Mouse (Mus musculus) heart, embryonic 16.5 days (tissue): ENCODE data around the gene Sesn2. TPM values are rescaled to one million over a fixed set of nuclear protein-coding genes. Genes with fewer than 3 reads are reported as not detected.

Experiments used
- ATAC-seq: fragments of 200-750 bp; cut with Nextera tagmentation; replicated peaks from 2 replicates; pipeline ENCODE4 v1.8.0; 2017; ENCODE audit warnings: moderate number of reproducible peaks; ENCODE audit not compliant: insufficient read depth, low FRiP score; ENCODE audit errors: extremely low read depth
- H3K27ac ChIP-seq: fragments of 300-500 bp; sonication (generic); 2 replicates; pipeline ENCODE4 v1.5.1; 2014; ENCODE audit warnings: mild to moderate bottlenecking, low read length, control low read depth, moderate library complexity
- H3K27me3 ChIP-seq: fragments of 300-500 bp; sonication (generic); 2 replicates; pipeline ENCODE4 v1.6.1; 2014; ENCODE audit warnings: low read length, mixed read lengths; ENCODE audit not compliant: control insufficient read depth, insufficient read depth
- H3K36me3 ChIP-seq: fragments of 300-500 bp; sonication (generic); 2 replicates; pipeline ENCODE4 v1.6.1; 2014; ENCODE audit not compliant: control insufficient read depth, insufficient read depth
- H3K4me1 ChIP-seq: fragments of 300-500 bp; sonication (generic); 2 replicates; pipeline ENCODE4 v1.6.1; 2014; ENCODE audit warnings: low read length, mixed read lengths; ENCODE audit not compliant: control insufficient read depth, insufficient read depth
- H3K4me2 ChIP-seq: fragments of 300-500 bp; sonication (generic); 2 replicates; pipeline ENCODE4 v1.6.1; 2014; ENCODE audit warnings: low read depth, mild to moderate bottlenecking, control low read depth, low read length
- H3K4me3 ChIP-seq: fragments of 300-500 bp; sonication (generic); 2 replicates; pipeline ENCODE4 v1.5.1; 2014; ENCODE audit warnings: mild to moderate bottlenecking, control low read depth, low read length
- H3K9ac ChIP-seq: fragments of 300-500 bp; sonication (generic); 2 replicates; pipeline ENCODE4 v1.6.1; 2014; ENCODE audit warnings: low read length, control low read depth
- H3K9me3 ChIP-seq: fragments of 300-500 bp; sonication (generic); replicated peaks from 2 replicates; pipeline ENCODE4 v1.6.1; 2016; ENCODE audit warnings: low read length; ENCODE audit not compliant: control insufficient read depth
- WGBS: fragments of 180-500 bp; shearing (Covaris S2); extraction: QIAGEN DNeasy Blood & Tissue Kit; methylation state at CpG from one replicate; pipeline ENCODE4 v1.1.7; 2014; 5-methylcytosine and 5-hydroxymethylcytosine counted together
- polyA plus RNA-seq: library from polyadenylated mRNA; unstranded; fragments of >200 nt; fragmentation: Nextera tagmentation; extraction: Ambion mirVana; gene quantifications from 2 replicates; pipeline ENCODE4 v1.2.1, GENCODE M21; 2015

Sesn2 gene
- polyA plus RNA-seq, 1 experiment from 2014 or later: 5.9 TPM

GRCm38 (mm10) chr4:132506250-132506649 lies 4.1 kb downstream of the Sesn2 start:
- no peak overlapping the region for H3K4me2 ChIP-seq
- H3K9ac ChIP-seq: no peak overlapping the region
- H3K36me3 ChIP-seq: no peaks in the 10 kb centered on the region
- H3K9me3 ChIP-seq: no peaks in the 10 kb centered on the region
- H3K27ac ChIP-seq: no peak overlapping the region
- WGBS: 87% methylated on average over 6 of the region's 6 CpGs
- peaks cover 14% of the 10 kb centered on the region for H3K4me1 ChIP-seq
- H3K27me3 ChIP-seq: no peaks in the 10 kb centered on the region
- no peak overlapping the region for H3K4me3 ChIP-seq
- ATAC-seq: no peak

- no peaks in the 10 kb centered on the region for H3K36me3 ChIP-seq
- no peak for ATAC-seq
- H3K27me3 ChIP-seq: no peaks in the 10 kb centered on the region
- no peak overlapping the region for H3K27ac ChIP-seq
- no peak overlapping the region for H3K4me2 ChIP-seq
- H3K9ac ChIP-seq: no peak overlapping the region
- H3K4me1 ChIP-seq: peaks cover 13% of the 10 kb centered on the region
- H3K9me3 ChIP-seq: no peaks in the 10 kb centered on the region
- H3K4me3 ChIP-seq: no peak overlapping the region
- WGBS: 66% methylated on average over 10 of the region's 10 CpGs
These were observed 4.5 kb downstream of the Sesn2 start for GRCm38 (mm10) chr4:132505800-132506199.

GRCm38 (mm10) chr4:132505034-132505738 lies 5.1 kb downstream of the Sesn2 start:
- no peak for ATAC-seq
- no peaks in the 10 kb centered on the region for H3K27me3 ChIP-seq
- H3K4me3 ChIP-seq: no peak overlapping the region
- H3K9ac ChIP-seq: no peak overlapping the region
- H3K9me3 ChIP-seq: no peaks in the 10 kb centered on the region
- peaks cover 10% of the 10 kb centered on the region for H3K4me1 ChIP-seq
- H3K4me2 ChIP-seq: no peak overlapping the region
- no peaks in the 10 kb centered on the region for H3K36me3 ChIP-seq
- WGBS: 61% methylated on average over 6 of the region's 6 CpGs
- no peak overlapping the region for H3K27ac ChIP-seq

- no peaks in the 10 kb centered on the region for H3K27me3 ChIP-seq
- H3K9ac ChIP-seq: no peak overlapping the region
- H3K27ac ChIP-seq: no peak overlapping the region
- H3K9me3 ChIP-seq: no peaks in the 10 kb centered on the region
- H3K4me3 ChIP-seq: no peak overlapping the region
- 80% methylated on average over 11 of the region's 11 CpGs for WGBS
- no peaks in the 10 kb centered on the region for H3K36me3 ChIP-seq
- H3K4me1 ChIP-seq: peaks cover 4% of the 10 kb centered on the region
- ATAC-seq: no peak
- no peak overlapping the region for H3K4me2 ChIP-seq
These were observed 7.0 kb downstream of the Sesn2 start for GRCm38 (mm10) chr4:132503344-132503743.

- Histone ChIP-seq H3K9me3 (no peaks in the 10 kb centered on the region), H3K27me3 (no peaks in the 10 kb centered on the region), H3K9ac (no peak overlapping the region), H3K27ac (no peak overlapping the region), H3K4me1 (no peaks in the 10 kb centered on the region; the same call in 1 of the 2 replicates), H3K4me3 (no peak overlapping the region), H3K4me2 (no peak overlapping the region), H3K36me3 (peaks cover 4% of the 10 kb centered on the region; the same call in 1 of the 2 replicates)
- no peak for ATAC-seq
- WGBS: 94% methylated on average over 6 of the region's 6 CpGs
These were observed 8.7 kb downstream of the Sesn2 start for GRCm38 (mm10) chr4:132501639-132502038.

- no peak overlapping the region for H3K27ac ChIP-seq
- H3K27me3 ChIP-seq: no peaks in the 10 kb centered on the region
- 79% methylated on average over 20 of the region's 20 CpGs for WGBS
- no peak overlapping the region for H3K4me2 ChIP-seq
- peaks cover 4% of the 10 kb centered on the region; the same call in 1 of the 2 replicates for H3K36me3 ChIP-seq
- ATAC-seq: no peak
- H3K9ac ChIP-seq: no peak overlapping the region
- H3K9me3 ChIP-seq: no peaks in the 10 kb centered on the region
- no peaks in the 10 kb centered on the region for H3K4me1 ChIP-seq
- no peak overlapping the region for H3K4me3 ChIP-seq
These were observed 15.9 kb downstream of the Sesn2 start for GRCm38 (mm10) chr4:132494271-132494918.

GRCm38 (mm10) chr4:132492178-132493060 lies 17.9 kb downstream of the Sesn2 start:
- peaks cover 4% of the 10 kb centered on the region; the same call in 1 of the 2 replicates for H3K36me3 ChIP-seq
- H3K4me3 ChIP-seq: no peak overlapping the region
- H3K4me1 ChIP-seq: no peaks in the 10 kb centered on the region
- 53% methylated on average over 10 of the region's 10 CpGs for WGBS
- no peak for ATAC-seq
- no peak overlapping the region for H3K27ac ChIP-seq
- H3K9me3 ChIP-seq: no peaks in the 10 kb centered on the region
- H3K9ac ChIP-seq: no peak overlapping the region
- H3K27me3 ChIP-seq: no peaks in the 10 kb centered on the region
- H3K4me2 ChIP-seq: no peak overlapping the region

GRCm38 (mm10) chr4:132491748-132492147 lies 18.6 kb downstream of the Sesn2 start:
- Histone ChIP-seq H3K4me3 (no peak overlapping the region), H3K27ac (no peak overlapping the region), H3K9me3 (no peaks in the 10 kb centered on the region), H3K36me3 (peaks cover under 1% of the 10 kb centered on the region; the same call in 1 of the 2 replicates), H3K9ac (no peak overlapping the region), H3K27me3 (no peaks in the 10 kb centered on the region), H3K4me2 (no peak overlapping the region), H3K4me1 (no peaks in the 10 kb centered on the region)
- 76% methylated on average over 6 of the region's 6 CpGs for WGBS
- no peak for ATAC-seq
